Mouse (Mus musculus) CH12.LX (cell line): Measurements from ENCODE around the gene Gm17949. TPM values are rescaled to one million over a fixed set of nuclear protein-coding genes. Genes with fewer than 3 reads are reported as not detected.

Experiments
- DNase-seq: peaks from one replicate; pipeline ENCODE4 v3.0.0-alpha.2; 2013; ENCODE audit errors: extremely low read depth
- H3K27ac ChIP-seq: 2 replicates; pipeline ENCODE4 v1.5.1; 2012; ENCODE audit warnings: low read depth, mild to moderate bottlenecking, control low read depth, moderate library complexity; ENCODE audit not compliant: insufficient read depth
- H3K27me3 ChIP-seq: replicated peaks from 2 replicates; pipeline ENCODE3; 2012; ENCODE audit warnings: inconsistent platforms
- H3K36me3 ChIP-seq, 2 experiments: replicated peaks in 1 of 2; 2 replicates each; pipeline versions ENCODE3 to v1.6.1; 2012; ENCODE audit warnings: inconsistent platforms in 1 of 2, low read length in 1 of 2, mild to moderate bottlenecking in 1 of 2, mixed read lengths in 1 of 2, moderate library complexity in 1 of 2; ENCODE audit not compliant: control insufficient read depth in 1 of 2, insufficient read depth in 1 of 2
- H3K4me1 ChIP-seq, 2 experiments: 2 replicates each; pipeline ENCODE4 v1.6.1; 2012; ENCODE audit warnings: inconsistent platforms in 1 of 2, moderate library complexity in 1 of 2; ENCODE audit not compliant: insufficient read depth in 2 of 2, control insufficient read depth in 1 of 2
- H3K4me2 ChIP-seq: 2 replicates; pipeline ENCODE4 v1.6.1; 2012; ENCODE audit warnings: low read depth, mild to moderate bottlenecking, control low read depth; ENCODE audit not compliant: poor library complexity, insufficient read depth, severe bottlenecking
- H3K4me3 ChIP-seq, 3 experiments: fragments of 150-350 bp in 1 of 3; sonication (generic) in 1 of 3; replicated peaks in 1 of 3; 2 replicates each; pipeline versions ENCODE3 to v1.5.1; 2011 to 2012; ENCODE audit warnings: low read depth in 2 of 3, low read length in 2 of 3, mild to moderate bottlenecking in 2 of 3, moderate library complexity in 2 of 3, control low read depth in 1 of 3, improper control_type of control experiment in 1 of 3, inconsistent platforms in 1 of 3, mixed read lengths in 1 of 3; ENCODE audit not compliant: poor library complexity in 1 of 3
- H3K79me2 ChIP-seq: replicated peaks from 2 replicates; pipeline ENCODE4 v1.6.1; 2012; ENCODE audit warnings: mild to moderate bottlenecking, moderate library complexity; ENCODE audit not compliant: control insufficient read depth, poor library complexity, insufficient read depth, severe bottlenecking; ENCODE audit errors: extremely low read depth
- H3K9ac ChIP-seq: 2 replicates; pipeline ENCODE4 v1.6.1; 2012; ENCODE audit warnings: low read depth, mild to moderate bottlenecking, control low read depth, moderate library complexity; ENCODE audit not compliant: insufficient read depth
- H3K9me3 ChIP-seq: replicated peaks from 2 replicates; pipeline ENCODE3; 2012; ENCODE audit warnings: low read length, inconsistent platforms, mixed read lengths
- CHD1 ChIP-seq: IDR thresholded peaks from 2 replicates; pipeline ENCODE4 v1.6.1; 2012; ENCODE audit warnings: low read depth, low read length, improper control_type of control experiment, inconsistent platforms
- ELF1 ChIP-seq: IDR thresholded peaks from 2 replicates; pipeline ENCODE4 v1.6.1; 2014; ENCODE audit warnings: low read depth, mild to moderate bottlenecking, inconsistent platforms, low read length, improper control_type of control experiment
- JUND ChIP-seq: conservative IDR thresholded peaks from 2 replicates; pipeline ENCODE4 v1.6.1; 2011; ENCODE audit warnings: low read depth, low read length, improper control_type of control experiment
- MAFK ChIP-seq: IDR thresholded peaks from 2 replicates; pipeline ENCODE4 v1.6.1; 2011; ENCODE audit warnings: low read length, improper control_type of control experiment; ENCODE audit not compliant: insufficient replicate concordance
- MAZ ChIP-seq: IDR thresholded peaks from 2 replicates; pipeline ENCODE4 v1.6.1; 2012; ENCODE audit warnings: low read depth, mild to moderate bottlenecking, inconsistent platforms, low read length, improper control_type of control experiment, moderate library complexity
- MXI1 ChIP-seq: IDR thresholded peaks from 2 replicates; pipeline ENCODE4 v1.6.1; 2011; ENCODE audit warnings: mild to moderate bottlenecking, low read depth, low read length, improper control_type of control experiment
- NRF1 ChIP-seq: IDR thresholded peaks from 2 replicates; pipeline ENCODE4 v1.6.1; 2014; ENCODE audit warnings: low read depth, mild to moderate bottlenecking, inconsistent platforms, low read length, improper control_type of control experiment, moderate library complexity
- POLR2AphosphoS2 ChIP-seq: IDR thresholded peaks from 2 replicates; pipeline ENCODE4 v1.6.1; 2011; ENCODE audit warnings: low read depth, low read length, improper control_type of control experiment
- SIN3A ChIP-seq: IDR thresholded peaks from 2 replicates; pipeline ENCODE4 v1.6.1; 2012; ENCODE audit warnings: low read length, improper control_type of control experiment, inconsistent platforms
- SMC3 ChIP-seq: IDR thresholded peaks from 2 replicates; pipeline ENCODE4 v1.6.1; 2011; ENCODE audit warnings: low read depth, low read length, improper control_type of control experiment
- USF2 ChIP-seq: conservative IDR thresholded peaks from 2 replicates; pipeline ENCODE4 v1.6.1; 2011; ENCODE audit warnings: low read depth, low read length, improper control_type of control experiment
- ZC3H11A ChIP-seq: IDR thresholded peaks from 2 replicates; pipeline ENCODE4 v1.6.1; 2012; ENCODE audit warnings: low read depth, mild to moderate bottlenecking, inconsistent platforms, low read length, improper control_type of control experiment
- ZKSCAN1 ChIP-seq: IDR thresholded peaks from 2 replicates; pipeline ENCODE4 v1.6.1; 2012; ENCODE audit warnings: low read depth, inconsistent platforms, low read length, improper control_type of control experiment, borderline replicate concordance
- ZMIZ1 ChIP-seq: IDR thresholded peaks from 2 replicates; pipeline ENCODE4 v1.6.1; 2012; ENCODE audit warnings: low read depth, mild to moderate bottlenecking, inconsistent platforms, low read length, improper control_type of control experiment
- dilution Hi-C: fragments of 300-500 bp; cut with MboI; formaldehyde crosslinking; loops from 2 replicates; pipeline ENCODE4 v1.14.3; 2020; ENCODE audit warnings: low sequenced_read_pairs; ENCODE audit not compliant: extremely low pct_unique_long_range_greater_than_20kb, extremely low pct_ligation_motif_present
- in situ Hi-C: fragments of 300-500 bp; cut with MboI; formaldehyde crosslinking; loops from 3 replicates; pipeline ENCODE4 v1.14.3; 2019; ENCODE audit warnings: low sequenced_read_pairs, low pct_ligation_motif_present, low pct_unique_long_range_greater_than_20kb, mixed read lengths
- polyA plus RNA-seq: library from polyadenylated mRNA; unstranded; fragments of >175 nt; gene quantifications from 2 replicates; pipeline ENCODE4 v1.2.1, GENCODE M21; 2012; ENCODE audit warnings: low read depth; ENCODE audit not compliant: insufficient read length
- total RNA-seq, 2 experiments: library from RNA; depleted of rRNA; stranded (reverse); fragments of 300-350 nt in 1 of 2; fragments of >200 nt in 1 of 2; gene quantifications; 2 replicates each; pipeline ENCODE4 v1.2.3; 2012 to 2014

Gm17949 gene
- total and polyA plus RNA-seq, 3 experiments, result not detected

DNA sequence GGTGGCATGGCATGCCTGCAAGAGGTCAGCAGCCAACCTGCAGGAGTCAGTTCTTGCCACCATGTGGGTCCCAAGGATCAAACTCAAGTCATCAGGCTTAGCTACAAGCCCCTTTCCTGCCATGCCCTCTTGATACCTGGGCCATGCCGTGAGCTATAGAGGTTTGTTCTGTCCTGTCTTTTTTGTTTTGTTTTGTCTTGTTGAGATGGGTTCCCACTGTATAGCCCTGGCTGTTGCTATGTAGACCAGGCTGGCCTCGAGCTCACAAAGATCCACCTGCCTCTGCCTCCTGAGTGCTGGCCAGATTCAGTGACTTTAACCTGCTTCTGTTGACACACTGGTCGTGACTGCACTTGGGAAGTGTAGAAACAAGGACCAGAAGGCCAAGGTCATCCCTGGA, 35.9 kb upstream of the Gm17949 start:
- H3K9me3 ChIP-seq, result no peaks in the 10 kb centered on the region
- H3K27ac ChIP-seq, result no peak overlapping the region
- peaks cover 16% of the 10 kb centered on the region for H3K27me3 ChIP-seq
- dilution Hi-C loops (no loop called here), in situ Hi-C loops (no loop called here)
- DNase-seq, result no peak
- H3K4me2 ChIP-seq, result no peak overlapping the region
- H3K4me3 ChIP-seq, result no peak overlapping the region
- TF ChIP-seq ZMIZ1 (no peak), JUND (no peak), MXI1 (no peak), USF2 (no peak), SMC3 (no peak), SIN3A (no peak)
- H3K79me2 ChIP-seq, result no peaks in the 10 kb centered on the region
- H3K4me1 ChIP-seq, result 0 out of 4 replicates have a peak, but pooled peaks cover 0 to 3% of the 10 kb centered on the region in 2 experiments
- H3K36me3 ChIP-seq, result no peaks in the 10 kb centered on the region
- no peak overlapping the region for H3K9ac ChIP-seq

DNA sequence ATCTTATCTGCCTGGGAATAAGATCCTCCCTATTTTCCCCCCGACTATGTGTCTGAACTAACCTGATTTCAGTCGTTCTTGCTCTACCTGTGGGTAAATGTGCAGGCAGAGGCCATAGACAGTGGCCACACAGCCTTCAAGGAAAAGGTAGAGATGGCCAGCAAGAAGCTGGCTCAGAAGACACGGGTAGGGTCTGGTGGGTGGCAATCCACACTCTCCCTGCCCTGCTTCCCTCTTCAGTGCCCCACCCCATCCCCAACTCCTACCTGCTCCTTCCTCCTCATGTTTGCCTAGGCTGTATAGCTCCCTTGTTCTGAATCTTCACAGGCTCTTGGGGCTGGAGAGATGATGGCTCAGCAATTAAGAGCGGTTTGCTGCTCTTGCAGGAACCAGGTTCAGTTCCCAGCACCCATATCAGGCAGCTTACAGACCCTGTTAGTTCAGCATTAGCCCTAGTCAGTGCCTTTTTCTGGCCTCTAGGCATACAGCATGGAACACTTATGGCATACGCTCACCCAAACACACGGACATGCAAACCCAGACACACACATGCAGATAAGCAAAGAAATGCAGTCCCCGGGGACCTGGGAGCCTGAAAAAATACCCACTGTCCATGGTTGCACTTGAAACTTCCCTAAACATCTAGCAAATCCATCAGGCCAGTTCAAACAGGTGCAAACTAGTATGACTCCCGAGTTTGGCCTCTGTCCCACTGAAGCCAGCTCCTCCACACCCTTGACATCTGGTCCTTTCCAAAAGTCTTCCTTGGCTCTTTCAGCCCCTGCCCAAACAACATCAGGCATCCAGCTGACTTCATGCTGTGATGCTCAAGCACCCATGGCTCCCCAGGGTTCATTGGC, 34.5 kb upstream of the Gm17949 start:
- no peaks in the 10 kb centered on the region for H3K36me3 ChIP-seq
- H3K27ac ChIP-seq, result no peak overlapping the region
- no peaks in the 10 kb centered on the region for H3K9me3 ChIP-seq
- peaks cover 7% of the 10 kb centered on the region for H3K27me3 ChIP-seq
- no peak overlapping the region for H3K4me3 ChIP-seq
- dilution Hi-C loops, result no loop called here
- no peaks in the 10 kb centered on the region for H3K79me2 ChIP-seq
- in situ Hi-C loops, result no loop called here
- no peak for DNase-seq
- TF ChIP-seq ZKSCAN1 (no peak), POLR2AphosphoS2 (no peak), ZMIZ1 (no peak), CHD1 (no peak), NRF1 (no peak), MAFK (no peak), ELF1 (no peak), MAZ (no peak), ZC3H11A (no peak)
- H3K4me2 ChIP-seq, result no peak overlapping the region
- 0 out of 4 replicates have a peak, but pooled peaks cover 0 to 3% of the 10 kb centered on the region in 2 experiments for H3K4me1 ChIP-seq
- no peak overlapping the region for H3K9ac ChIP-seq
